Mouse (Mus musculus) MEL (cell line): Measurements from ENCODE around the gene Ppp1r1c. TPM values are rescaled to one million over a fixed set of nuclear protein-coding genes. Genes with fewer than 3 reads are reported as not detected.

Source experiments
- DNase-seq: peaks from one replicate; pipeline ENCODE4 v3.0.0; 2011; ENCODE audit warnings: low read depth, low spot score
- H3K27ac ChIP-seq: 2 replicates; pipeline ENCODE4 v1.5.1; 2012; ENCODE audit warnings: low read depth, mild to moderate bottlenecking, control low read depth, low read length, moderate library complexity; ENCODE audit not compliant: control insufficient read depth
- H3K27me3 ChIP-seq, 2 experiments: fragments of 150-350 bp in 1 of 2; sonication (generic) in 1 of 2; 2 replicates each; pipeline ENCODE4 v1.6.1; 2012; ENCODE audit warnings: low read length in 2 of 2, mild to moderate bottlenecking in 2 of 2, improper control_type of control experiment in 1 of 2, moderate library complexity in 1 of 2; ENCODE audit not compliant: insufficient read depth in 2 of 2, control insufficient read depth in 1 of 2
- H3K36me3 ChIP-seq, 2 experiments: 2 replicates each; pipeline ENCODE4 v1.6.1; 2012 to 2014; ENCODE audit warnings: low read length in 2 of 2, improper control_type of control experiment in 1 of 2, inconsistent platforms in 1 of 2, mild to moderate bottlenecking in 1 of 2; ENCODE audit not compliant: insufficient read depth in 2 of 2, control insufficient read depth in 1 of 2
- H3K4me1 ChIP-seq, 2 experiments: fragments of 150-350 bp in 1 of 2; sonication (generic) in 1 of 2; 2 replicates each; pipeline ENCODE4 v1.6.1; 2012; ENCODE audit warnings: low read length in 2 of 2, improper control_type of control experiment in 1 of 2, mild to moderate bottlenecking in 1 of 2; ENCODE audit not compliant: insufficient read depth in 2 of 2, control insufficient read depth in 1 of 2
- H3K4me3 ChIP-seq, 2 experiments: fragments of 150-350 bp in 1 of 2; sonication (generic) in 1 of 2; 2 replicates each; pipeline ENCODE4 v1.5.1; 2012; ENCODE audit warnings: low read depth in 2 of 2, low read length in 2 of 2, mild to moderate bottlenecking in 2 of 2, moderate library complexity in 2 of 2, control low read depth in 1 of 2, improper control_type of control experiment in 1 of 2; ENCODE audit not compliant: control insufficient read depth in 1 of 2, insufficient read depth in 1 of 2
- H3K79me2 ChIP-seq: 2 replicates; pipeline ENCODE4 v1.6.1; 2012; ENCODE audit warnings: mild to moderate bottlenecking, low read length, moderate library complexity; ENCODE audit not compliant: control insufficient read depth, poor library complexity, insufficient read depth
- H3K9ac ChIP-seq: 2 replicates; pipeline ENCODE4 v1.6.1; 2012; ENCODE audit warnings: low read depth, mild to moderate bottlenecking, control low read depth, low read length, moderate library complexity; ENCODE audit not compliant: control insufficient read depth, poor library complexity, severe bottlenecking
- H3K9me3 ChIP-seq: fragments of 150-350 bp; sonication (generic); replicated peaks from 2 replicates; pipeline ENCODE4 v1.6.1; 2012; ENCODE audit warnings: mild to moderate bottlenecking, low read length, improper control_type of control experiment, moderate library complexity; ENCODE audit not compliant: insufficient read depth
- BHLHE40 ChIP-seq: IDR thresholded peaks from 2 replicates; pipeline ENCODE4 v1.6.1; 2012; ENCODE audit warnings: low read depth, mild to moderate bottlenecking, inconsistent platforms, low read length, improper control_type of control experiment, borderline replicate concordance
- CHD1 ChIP-seq: IDR thresholded peaks from 2 replicates; pipeline ENCODE4 v1.6.1; 2012; ENCODE audit warnings: low read depth, mild to moderate bottlenecking, inconsistent platforms, low read length, improper control_type of control experiment
- E2F4 ChIP-seq: IDR thresholded peaks from 2 replicates; pipeline ENCODE4 v1.6.1; 2011; ENCODE audit warnings: low read depth, low read length, improper control_type of control experiment, borderline replicate concordance
- ELF1 ChIP-seq: IDR thresholded peaks from 2 replicates; pipeline ENCODE4 v1.6.1; 2014; ENCODE audit warnings: low read depth, mild to moderate bottlenecking, inconsistent platforms, low read length, improper control_type of control experiment, moderate library complexity
- EP300 ChIP-seq, 2 experiments: IDR thresholded peaks; 2 replicates each; pipeline ENCODE4 v1.6.1; 2011; ENCODE audit warnings: improper control_type of control experiment in 2 of 2, low read length in 2 of 2, low read depth in 1 of 2, mild to moderate bottlenecking in 1 of 2
- ETS1 ChIP-seq: IDR thresholded peaks from 2 replicates; pipeline ENCODE4 v1.6.1; 2012; ENCODE audit warnings: low read depth, mild to moderate bottlenecking, inconsistent platforms, low read length, improper control_type of control experiment, moderate library complexity
- GABPA ChIP-seq: IDR thresholded peaks from 2 replicates; pipeline ENCODE4 v1.6.1; 2012; ENCODE audit warnings: low read depth, mild to moderate bottlenecking, inconsistent platforms, low read length, improper control_type of control experiment, moderate library complexity
- GATA1 ChIP-seq: IDR thresholded peaks from 2 replicates; pipeline ENCODE4 v1.6.1; 2011; ENCODE audit warnings: low read depth, low read length, improper control_type of control experiment
- MAFK ChIP-seq: IDR thresholded peaks from 2 replicates; pipeline ENCODE4 v1.6.1; 2011; ENCODE audit warnings: low read depth, mild to moderate bottlenecking, low read length, improper control_type of control experiment, borderline replicate concordance
- MEF2A ChIP-seq: IDR thresholded peaks from 2 replicates; pipeline ENCODE4 v1.6.1; 2014; ENCODE audit warnings: low read depth, mild to moderate bottlenecking, inconsistent platforms, low read length, improper control_type of control experiment; ENCODE audit not compliant: poor library complexity, insufficient replicate concordance, severe bottlenecking; ENCODE audit errors: extremely low read depth
- MXI1 ChIP-seq: IDR thresholded peaks from 2 replicates; pipeline ENCODE4 v1.6.1; 2011; ENCODE audit warnings: mild to moderate bottlenecking, low read depth, low read length, improper control_type of control experiment
- MYB ChIP-seq: IDR thresholded peaks from 2 replicates; pipeline ENCODE4 v1.6.1; 2011; ENCODE audit warnings: mild to moderate bottlenecking, low read depth, low read length, improper control_type of control experiment
- MYC ChIP-seq: IDR thresholded peaks from 2 replicates; pipeline ENCODE4 v1.6.1; 2011; ENCODE audit warnings: low read depth, mild to moderate bottlenecking, low read length, improper control_type of control experiment, moderate library complexity
- NELFE ChIP-seq: IDR thresholded peaks from 2 replicates; pipeline ENCODE4 v1.6.1; 2011; ENCODE audit warnings: low read depth, low read length, improper control_type of control experiment
- POLR2A ChIP-seq, 2 experiments: IDR thresholded peaks; 2 replicates each; pipeline ENCODE4 v1.6.1; 2011 to 2012; ENCODE audit warnings: low read length in 2 of 2, mild to moderate bottlenecking in 2 of 2, control low read depth in 1 of 2, improper control_type of control experiment in 1 of 2, low read depth in 1 of 2, moderate library complexity in 1 of 2; ENCODE audit not compliant: control insufficient read depth in 1 of 2, insufficient read depth in 1 of 2, poor library complexity in 1 of 2
- POLR2AphosphoS2 ChIP-seq: IDR thresholded peaks from 2 replicates; pipeline ENCODE4 v1.6.1; 2011; ENCODE audit warnings: low read length, improper control_type of control experiment
- POLR2AphosphoS5 ChIP-seq: IDR thresholded peaks from 2 replicates; pipeline ENCODE4 v1.6.1; 2012; ENCODE audit warnings: low read depth, borderline replicate concordance, mild to moderate bottlenecking, inconsistent platforms, low read length, moderate library complexity, mixed read lengths
- RAD21 ChIP-seq: IDR thresholded peaks from 2 replicates; pipeline ENCODE4 v1.6.1; 2011; ENCODE audit warnings: mild to moderate bottlenecking, low read depth, low read length, improper control_type of control experiment
- RCOR1 ChIP-seq: IDR thresholded peaks from 2 replicates; pipeline ENCODE4 v1.6.1; 2012; ENCODE audit warnings: low read depth, mild to moderate bottlenecking, inconsistent platforms, low read length, improper control_type of control experiment
- TAL1 ChIP-seq: IDR thresholded peaks from 2 replicates; pipeline ENCODE4 v1.6.1; 2012; ENCODE audit warnings: mild to moderate bottlenecking, inconsistent platforms, low read length, moderate library complexity, mixed read lengths
- USF2 ChIP-seq, 2 experiments: IDR thresholded peaks; 2 replicates each; pipeline ENCODE4 v1.6.1; 2011 to 2012; ENCODE audit warnings: improper control_type of control experiment in 2 of 2, low read length in 2 of 2, borderline replicate concordance in 1 of 2, inconsistent platforms in 1 of 2, low read depth in 1 of 2, mild to moderate bottlenecking in 1 of 2; ENCODE audit not compliant: insufficient read depth in 1 of 2
- ZC3H11A ChIP-seq: IDR thresholded peaks from 2 replicates; pipeline ENCODE4 v1.6.1; 2012; ENCODE audit warnings: low read depth, mild to moderate bottlenecking, inconsistent platforms, low read length, improper control_type of control experiment
- ZKSCAN1 ChIP-seq: IDR thresholded peaks from 2 replicates; pipeline ENCODE4 v1.6.1; 2012; ENCODE audit warnings: low read depth, mild to moderate bottlenecking, inconsistent platforms, low read length, improper control_type of control experiment, moderate library complexity
- ZNF384 ChIP-seq: IDR thresholded peaks from 2 replicates; pipeline ENCODE4 v1.6.1; 2012; ENCODE audit warnings: low read depth, mild to moderate bottlenecking, inconsistent platforms, low read length, improper control_type of control experiment
- polyA plus RNA-seq, 2 experiments: library from polyadenylated mRNA; stranded (reverse) in 1 of 2; unstranded in 1 of 2; fragments of >175 nt in 1 of 2; fragments of >200 nt in 1 of 2; gene quantifications; 2 replicates each; pipeline versions ENCODE4 v1.2.1 to v1.2.4; 2012; ENCODE audit warnings: low replicate concordance in 2 of 2, low read depth in 1 of 2; ENCODE audit not compliant: insufficient read length in 2 of 2, insufficient read depth in 1 of 2, missing spikeins in 1 of 2
- total RNA-seq: library from RNA; depleted of rRNA; stranded (reverse); fragments of 300-350 nt; gene quantifications from 2 replicates; pipeline ENCODE4 v1.2.3, GENCODE M21; 2012

Gene Ppp1r1c
- total and polyA plus RNA-seq, 3 experiments: not detected

DNA sequence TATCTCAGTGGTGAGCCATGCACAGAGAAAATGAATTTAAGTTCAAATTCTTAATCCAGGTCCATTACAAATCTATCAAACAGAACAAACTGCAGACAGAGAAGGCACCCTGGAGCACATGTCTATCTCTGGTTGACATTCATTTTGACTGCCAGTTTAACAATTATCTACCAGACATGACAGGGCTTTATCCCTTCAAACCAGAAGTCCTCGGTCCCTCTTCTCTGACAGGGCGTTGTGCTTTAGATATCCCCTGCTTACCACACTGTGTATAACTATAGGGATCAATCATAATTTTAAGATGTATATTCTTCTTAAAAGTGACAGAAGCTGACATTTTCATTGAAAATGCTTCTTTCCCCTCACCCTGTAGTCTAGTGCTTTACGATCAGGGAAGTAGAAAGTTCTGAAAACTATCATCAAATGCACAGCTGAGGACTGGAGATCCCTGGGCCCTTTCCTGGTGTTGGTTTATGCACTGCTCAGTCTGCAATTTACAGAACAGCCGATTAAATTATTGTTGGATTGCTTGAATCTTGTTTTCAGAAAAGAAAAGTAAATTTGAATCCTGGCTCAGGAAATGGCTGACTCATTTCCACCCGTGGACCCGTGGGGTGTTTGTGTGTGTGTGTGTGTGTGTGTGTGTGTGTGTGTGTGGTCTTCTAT is 55.3 kb downstream of the Ppp1r1c start (continued):
- no peak for TF ChIP-seq ZC3H11A
- no peak for TF ChIP-seq GABPA
- TF ChIP-seq BHLHE40: no peak
- peak; percentile 83 to 88 for TF ChIP-seq EP300 (IDR thresholded peaks at IDR 0.05; ENCODE audit: low read depth in 1 of 2, low read length in 2 of 2)
- TF ChIP-seq ZNF384: no peak
- TF ChIP-seq ETS1: no peak
- no peak for TF ChIP-seq RAD21
- peak; percentile 51 for TF ChIP-seq TAL1
- no peak for TF ChIP-seq POLR2A (IDR thresholded peaks at IDR 0.05; ENCODE audit: control insufficient read depth in 1 of 2, insufficient read depth in 1 of 2, low read depth in 1 of 2, low read length in 2 of 2, poor library complexity in 1 of 2)
- no peak for TF ChIP-seq E2F4
- no peak for TF ChIP-seq MYB
- no peak for TF ChIP-seq MAFK
- TF ChIP-seq CHD1: no peak
- TF ChIP-seq RCOR1: no peak
- TF ChIP-seq ELF1: no peak
- TF ChIP-seq MXI1: peak; percentile 61; the same call in 1 of the 2 replicates

DNA sequence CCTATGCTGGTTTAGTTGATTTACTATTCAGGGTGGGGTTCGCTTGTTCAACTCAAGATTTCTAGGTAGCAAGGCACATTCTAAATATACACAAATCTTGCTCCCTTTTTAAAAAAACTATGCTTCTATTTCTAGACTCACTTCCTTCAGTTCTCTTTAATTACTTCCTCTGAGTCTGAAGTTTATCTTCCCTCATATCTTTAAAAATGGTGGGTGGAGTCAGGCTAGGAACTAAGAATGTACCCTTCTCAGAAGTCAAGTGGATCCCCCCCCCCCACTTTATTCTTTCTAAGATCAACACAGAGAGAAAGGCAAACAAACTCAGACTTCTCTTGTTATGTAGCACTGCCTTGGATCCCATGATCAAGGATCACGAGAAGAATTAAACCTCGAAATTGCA is 57.5 kb downstream of the Ppp1r1c start:
- peaks cover 1 to 4% of the 10 kb centered on the region in 2 experiments; a peak in 2 of 4 replicates for H3K27me3 ChIP-seq
- no peak overlapping the region for H3K9ac ChIP-seq
- peak; percentile 23 for DNase-seq
- peaks cover 0 to 21% of the 10 kb centered on the region in 2 experiments; a peak in 2 of 4 replicates for H3K36me3 ChIP-seq
- no peak for TF ChIP-seq USF2 (IDR thresholded peaks at IDR 0.05; ENCODE audit: borderline replicate concordance in 1 of 2, insufficient read depth in 1 of 2, low read depth in 1 of 2, low read length in 2 of 2)
- TF ChIP-seq POLR2AphosphoS2: no peak
- no peak for TF ChIP-seq RAD21
- TF ChIP-seq GATA1: peak; percentile 33; the same call in 1 of the 2 replicates
- no peak for TF ChIP-seq NELFE
- no peak for TF ChIP-seq ZKSCAN1
- peak in 1 of 2 experiments; percentile 11; a peak in 1 of 4 replicates for TF ChIP-seq EP300 (IDR thresholded peaks at IDR 0.05; ENCODE audit: low read depth in 1 of 2, low read length in 2 of 2)
- TF ChIP-seq ETS1: no peak
- peak; percentile 39; the same call in 1 of the 2 replicates for TF ChIP-seq MEF2A
- TF ChIP-seq MYC: no peak
- TF ChIP-seq POLR2AphosphoS5: no peak
- TF ChIP-seq TAL1: no peak
- TF ChIP-seq GABPA: no peak
- no peaks in the 10 kb centered on the region for H3K79me2 ChIP-seq
- no peak overlapping the region for H3K4me3 ChIP-seq
- H3K4me1 ChIP-seq: peaks cover 9 to 13% of the 10 kb centered on the region in 2 experiments
- no peak overlapping the region for H3K27ac ChIP-seq
- no peaks in the 10 kb centered on the region for H3K9me3 ChIP-seq
